Mouse (Mus musculus) brain, embryonic 14.5 days (tissue): ENCODE data around the gene Disp1.

Experiments used
- CTCF ChIP-seq: fragments of 200-500 bp; IDR thresholded peaks from 2 replicates; pipeline ENCODE4 v1.5.1; 2012; ENCODE audit warnings: inconsistent platforms, mild to moderate bottlenecking, moderate library complexity, borderline replicate concordance; ENCODE audit not compliant: insufficient read depth, insufficient read length; ENCODE audit errors: extremely low read depth
- POLR2A ChIP-seq: fragments of 200-500 bp; IDR thresholded peaks from 2 replicates; pipeline ENCODE4 v1.6.1; 2012; ENCODE audit warnings: mild to moderate bottlenecking, inconsistent platforms, borderline replicate concordance; ENCODE audit not compliant: poor library complexity, insufficient read depth, insufficient read length, severe bottlenecking; ENCODE audit errors: extremely low read depth

- TF ChIP-seq CTCF, result no peak
- no peak for TF ChIP-seq POLR2A
These were observed 120.0 kb downstream of the Disp1 start for GRCm38 (mm10) chr1:183101371-183101770.
